Mouse (Mus musculus) E14TG2a.4 (cell line): Measurements from ENCODE around the gene Iqcf5.

ENCODE experiments used
- CTCF ChIP-seq: conservative IDR thresholded peaks from 2 replicates; pipeline ENCODE4 v1.5.1; 2014; ENCODE audit warnings: low read length
- NANOG ChIP-seq: IDR thresholded peaks from 2 replicates; pipeline ENCODE4 v1.6.1; 2014; ENCODE audit warnings: borderline replicate concordance, low read length, mixed read lengths
- POU5F1 ChIP-seq: IDR thresholded peaks from 2 replicates; pipeline ENCODE4 v1.6.1; 2014; ENCODE audit warnings: low read length, borderline replicate concordance

DNA sequence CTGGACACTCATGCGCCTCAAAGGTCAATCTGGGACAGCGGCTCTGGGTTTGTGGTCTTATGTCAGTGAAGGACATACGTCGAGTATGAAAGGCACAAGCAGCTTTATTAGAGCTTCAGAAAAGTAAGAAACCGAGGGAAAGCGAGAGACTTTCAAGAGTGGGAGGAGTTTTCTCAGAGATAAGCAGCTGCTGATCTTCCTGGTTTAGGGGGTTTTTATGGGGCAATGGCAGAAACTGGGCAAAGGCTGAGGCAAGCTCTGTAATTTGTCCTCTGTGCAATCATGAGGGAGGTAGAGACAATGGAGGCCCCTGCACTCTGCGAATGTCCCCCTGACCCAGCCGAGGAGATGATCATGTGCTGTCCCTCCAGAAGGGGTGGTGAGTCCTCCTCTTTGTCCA is 5.5 kb downstream of the Iqcf5 start:
- no peak for TF ChIP-seq CTCF
- no peak for TF ChIP-seq POU5F1
- TF ChIP-seq NANOG, result no peak
